Mouse (Mus musculus) right cerebral cortex, adult 2 months (tissue): ENCODE data around the gene Daam2.

Experiments
- DNase-seq, 2 experiments: peaks; one replicate each; pipeline ENCODE4 v3.0.0; 2021 to 2022; ENCODE audit warnings: low spot score in 2 of 2

Daam2 gene

GRCm38 (mm10) chr17:49563830-49564470, at the start of gene Daam2:
Gene Daam2, minus strand, starts transcription at chr17:49564343.
- peak; percentile 67 to 74 for DNase-seq

GRCm38 (mm10) chr17:49610296-49610695, 46.2 kb upstream of the Daam2 start:
- DNase-seq = no peak

GRCm38 (mm10) chr17:49607351-49608027, 43.3 kb upstream of the Daam2 start:
- DNase-seq = no peak

GRCm38 (mm10) chr17:49605397-49605796, 41.3 kb upstream of the Daam2 start:
- no peak for DNase-seq

GRCm38 (mm10) chr17:49590051-49590450, 25.9 kb upstream of the Daam2 start:
- DNase-seq = no peak

- DNase-seq = no peak
Measured at GRCm38 (mm10) chr17:49582471-49582870, 18.3 kb upstream of the Daam2 start.

- no peak for DNase-seq
Measured at GRCm38 (mm10) chr17:49577321-49577720, 13.2 kb upstream of the Daam2 start.

- no peak for DNase-seq
Measured at GRCm38 (mm10) chr17:49568717-49569116, 4.6 kb upstream of the Daam2 start.

- no peak for DNase-seq
Measured at GRCm38 (mm10) chr17:49564489-49564888, 346 bp upstream of the Daam2 start.

- DNase-seq = no peak
Measured at GRCm38 (mm10) chr17:49563416-49563780, 745 bp downstream of the Daam2 start.

GRCm38 (mm10) chr17:49562701-49563415, 1.3 kb downstream of the Daam2 start:
- no peak for DNase-seq

- DNase-seq = no peak
Measured at GRCm38 (mm10) chr17:49561985-49562384, 2.2 kb downstream of the Daam2 start.

GRCm38 (mm10) chr17:49559786-49560289, 4.3 kb downstream of the Daam2 start:
- DNase-seq = no peak

- DNase-seq = no peak
Measured at GRCm38 (mm10) chr17:49556169-49556568, 8.0 kb downstream of the Daam2 start.

GRCm38 (mm10) chr17:49551991-49552390, 12.2 kb downstream of the Daam2 start:
- no peak for DNase-seq

GRCm38 (mm10) chr17:49551465-49551864, 12.7 kb downstream of the Daam2 start:
- no peak for DNase-seq

GRCm38 (mm10) chr17:49545997-49546396, 18.1 kb downstream of the Daam2 start:
- DNase-seq = peak in 1 of 2 experiments; percentile 12

- no peak for DNase-seq
Measured at GRCm38 (mm10) chr17:49545424-49545823, 18.7 kb downstream of the Daam2 start.

- no peak for DNase-seq
Measured at GRCm38 (mm10) chr17:49544561-49544960, 19.6 kb downstream of the Daam2 start.

- DNase-seq = no peak
Measured at GRCm38 (mm10) chr17:49540706-49541105, 23.4 kb downstream of the Daam2 start.

GRCm38 (mm10) chr17:49539204-49539603, 24.9 kb downstream of the Daam2 start:
- peak; percentile 47 to 59 for DNase-seq

- DNase-seq = no peak
Measured at GRCm38 (mm10) chr17:49535580-49535979, 28.6 kb downstream of the Daam2 start.

- no peak for DNase-seq
Measured at GRCm38 (mm10) chr17:49534267-49534719, 29.9 kb downstream of the Daam2 start.
